ENCODE assay signal across 29 mouse cellular contexts in genomic region chr3:154842247-154842646, GRCm38 (mm10).
DNase-seq lines count a peak whose midpoint lies in the region; ATAC-seq and TF ChIP-seq lines count a peak whose summit lies in the region.
"Had no signal": no experiment of that assay in that cellular context is flagged by ENCODE, and none has a peak within 500 bp of the region (broad histone marks: within the 10 kb centered on the region; RNA-seq: fewer than 3 reads in every experiment).

No protein-coding gene starts in this region.

- H3K9me3 ChIP-seq in forebrain, embryonic 12.5 days, result no peaks in the 10 kb centered on the region
- H3K9me3 ChIP-seq: embryonic facial prominence, embryonic 12.5 days; embryonic facial prominence, embryonic 15.5 days; forebrain, embryonic 13.5 days; heart, embryonic 10.5 days; heart, embryonic 13.5 days; hindbrain, embryonic 10.5 days; hindbrain, embryonic 13.5 days; intestine, embryonic 15.5 days had no signal

- H3K36me3 ChIP-seq in forebrain, embryonic 12.5 days (replicated peaks), result no peaks in the 10 kb centered on the region
- H3K36me3 ChIP-seq: embryonic facial prominence, embryonic 12.5 days; embryonic facial prominence, embryonic 15.5 days; heart, embryonic 10.5 days; hindbrain, embryonic 10.5 days; hindbrain, embryonic 13.5 days; intestine, embryonic 15.5 days had no signal

- DNase-seq in A20 (ENCODE audit: low read depth, low spot score), result peak; percentile 68
- DNase-seq in gastrocnemius, adult 18-20 months (ENCODE audit: low spot score), result no peak
- no peak for DNase-seq in adrenal gland, adult 8-10 months
- DNase-seq: adrenal gland, postnatal 10 days; adrenal gland, postnatal 36 days; cerebellum, adult 11 months; cerebellum, adult 2 months; cerebellum, postnatal 10 days; gastrocnemius, adult 2 months; gastrocnemius, postnatal 14 days; heart, adult 2 months; kidney, adult 11 months; kidney, adult 8-10 months had no signal

- no peaks in the 10 kb centered on the region for H3K27me3 ChIP-seq in forebrain, embryonic 12.5 days
- H3K27me3 ChIP-seq: embryonic facial prominence, embryonic 12.5 days; embryonic facial prominence, embryonic 15.5 days; forebrain, embryonic 13.5 days; heart, embryonic 13.5 days; hindbrain, embryonic 13.5 days; intestine, embryonic 15.5 days had no signal

- H3K4me1 ChIP-seq in bone marrow macrophage, adult 2 months (ENCODE audit: control insufficient read depth, insufficient read depth, low read length), result peaks cover 14% of the 10 kb centered on the region
- 0 out of 2 replicates have a peak, but pooled peaks cover 3% of the 10 kb centered on the region for H3K4me1 ChIP-seq in forebrain, embryonic 12.5 days
- H3K4me1 ChIP-seq: embryonic facial prominence, embryonic 12.5 days; embryonic facial prominence, embryonic 15.5 days; forebrain, embryonic 13.5 days; heart, embryonic 10.5 days; hindbrain, embryonic 10.5 days; intestine, embryonic 15.5 days had no signal

- no peak overlapping the region for H3K9ac ChIP-seq in forebrain, embryonic 12.5 days
- H3K9ac ChIP-seq: embryonic facial prominence, embryonic 12.5 days; embryonic facial prominence, embryonic 15.5 days; forebrain, embryonic 13.5 days; heart, embryonic 13.5 days; hindbrain, embryonic 13.5 days; intestine, embryonic 15.5 days had no signal

- no peak for TF ChIP-seq POLR2A in bone marrow macrophage, adult 2 months (IDR thresholded peaks at IDR 0.05; ENCODE audit: borderline replicate concordance, low read depth, low read length)

- no peak overlapping the region for H3K4me2 ChIP-seq in forebrain, embryonic 12.5 days
- H3K4me2 ChIP-seq: embryonic facial prominence, embryonic 12.5 days; embryonic facial prominence, embryonic 15.5 days; forebrain, embryonic 13.5 days; heart, embryonic 13.5 days; hindbrain, embryonic 13.5 days; intestine, embryonic 15.5 days had no signal

- 96% methylated on average over 7 of the region's 7 CpGs for WGBS in forebrain, embryonic 12.5 days

- no peak for TF ChIP-seq CTCF in bone marrow macrophage, adult 2 months (IDR thresholded peaks at IDR 0.05; ENCODE audit: low read depth, low read length)

- peak; percentile 21 to 27; a peak in 1 of 4 replicates for ATAC-seq in hematopoietic stem cell, adult 5-6 weeks (replicated peaks in 1 of 2; ENCODE audit: insufficient read depth in 1 of 2, low FRiP score in 2 of 2, low TSS enrichment in 1 of 2, low read depth in 1 of 2, poor library complexity in 2 of 2, severe bottlenecking in 2 of 2)
- ATAC-seq in forebrain, embryonic 12.5 days (ENCODE audit: low FRiP score), result no peak
- ATAC-seq: activated CD4-positive, CD25-positive, alpha-beta regulatory T cell, adult 4 months; CD4-positive, CD25-positive, alpha-beta regulatory T cell, adult 4 months; forebrain, embryonic 13.5 days; forebrain, embryonic 16.5 days; hindbrain, embryonic 16.5 days; intestine, embryonic 15.5 days had no signal

- no peak overlapping the region for H3K4me3 ChIP-seq in bone marrow macrophage, adult 2 months (ENCODE audit: insufficient read depth, low read length)
- no peak overlapping the region for H3K4me3 ChIP-seq in forebrain, embryonic 12.5 days (replicated peaks)
- H3K4me3 ChIP-seq: embryonic facial prominence, embryonic 12.5 days; embryonic facial prominence, embryonic 15.5 days; erythroblast, embryonic 14.5 days; forebrain, embryonic 13.5 days; gastrocnemius, adult 2 months; heart, adult 2 months; heart, embryonic 10.5 days; heart, embryonic 13.5 days; hindbrain, embryonic 10.5 days; hindbrain, embryonic 13.5 days; intestine, embryonic 15.5 days had no signal

- H3K27ac ChIP-seq in bone marrow macrophage, adult 2 months (ENCODE audit: insufficient read depth, low read depth, low read length), result peak overlapping the region; percentile 60
- H3K27ac ChIP-seq in forebrain, embryonic 12.5 days, result no peak overlapping the region
- H3K27ac ChIP-seq: embryonic facial prominence, embryonic 12.5 days; embryonic facial prominence, embryonic 15.5 days; forebrain, embryonic 13.5 days; gastrocnemius, adult 2 months; heart, adult 2 months; heart, embryonic 10.5 days; heart, embryonic 13.5 days; hindbrain, embryonic 10.5 days; hindbrain, embryonic 13.5 days; intestine, embryonic 15.5 days had no signal
